Mouse (Mus musculus): ENCODE data around the gene Zfp958. TPM values are rescaled to one million over a fixed set of nuclear protein-coding genes. Genes with fewer than 3 reads are reported as not detected.
A peak's percentile ranks its signal among the peaks of the same experiment; 100 is the strongest.
"Not testable (repeated sequence)": the region's sequence is repeated elsewhere in the genome, so short reads cannot be mapped to it uniquely, and the experiment has no call there.

Gene Zfp958
- 12.7 and 14.6 TPM in 2 replicates for polyA plus RNA-seq (2015; fragmentation: Nextera tagmentation; extraction: Ambion mirVana)

DNA sequence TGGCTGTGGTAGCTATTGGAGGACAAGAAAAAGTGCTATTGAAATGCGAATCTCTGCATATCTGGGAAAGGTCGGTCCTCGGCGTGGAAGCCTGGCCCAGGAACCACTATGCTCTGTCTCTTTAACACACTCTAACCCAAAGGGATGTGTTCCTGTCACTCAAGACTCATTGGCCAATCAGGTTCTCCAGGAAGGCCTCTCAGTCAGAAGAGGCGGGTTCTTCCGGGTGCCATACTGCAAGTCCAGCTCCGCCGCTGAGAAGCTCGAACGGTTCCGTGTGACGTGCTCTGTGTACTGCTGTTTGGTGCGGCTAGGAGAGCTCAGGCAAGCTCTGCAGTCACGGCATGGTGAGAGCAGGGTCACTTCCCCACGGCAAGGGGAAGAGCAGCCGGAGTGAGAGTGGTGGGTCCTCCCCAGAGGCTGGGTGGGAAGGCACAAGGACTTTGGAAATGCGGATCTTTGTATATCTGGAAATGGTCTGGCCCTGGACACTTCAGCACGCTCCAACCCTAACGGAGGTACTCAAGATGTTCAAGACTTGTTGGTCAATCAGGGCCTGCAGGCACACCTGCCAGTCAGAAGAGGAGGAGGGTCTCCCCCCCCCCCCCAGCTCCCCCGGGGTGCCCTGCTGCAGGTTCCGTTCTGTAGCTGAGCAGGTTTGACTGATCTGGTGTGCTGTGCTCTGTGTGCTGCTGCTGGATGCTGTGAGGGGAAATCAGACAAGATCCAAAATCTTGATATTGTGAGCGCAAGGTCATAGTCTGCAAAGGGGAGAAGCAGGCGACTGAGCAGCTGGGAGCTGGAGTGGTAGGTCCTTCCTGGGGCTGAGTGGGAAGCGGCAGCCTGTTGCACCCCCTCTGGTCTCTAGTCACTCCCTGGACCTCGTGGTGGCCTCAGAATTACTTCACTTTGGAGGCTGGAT lies at the start of gene Zfp958:
TSS of gene Zfp958 (plus strand) at position 236 of the 922 bp plus-strand sequence.
- Histone ChIP-seq H3K9ac (peak within 1 kb of the TSS; percentile 82), H3K36me3 (no peaks in the 10 kb centered on the region), H3K4me1 (peaks cover 14% of the 10 kb centered on the region), H3K4me2 (peak within 1 kb of the TSS; percentile 81), H3K4me3 (peak within 1 kb of the TSS; percentile 79), H3K27ac (peak within 1 kb of the TSS; percentile 88), H3K9me3 (no peaks in the 10 kb centered on the region), H3K27me3 (no peaks in the 10 kb centered on the region)
- peak; percentile 99 for ATAC-seq (ENCODE audit: borderline replicate concordance, extremely low read depth, low FRiP score, low TSS enrichment)
- 1% methylated on average over 25 of the region's 25 CpGs for WGBS

- H3K4me2 ChIP-seq = no peak overlapping the region
These were observed 31.0 kb upstream of the Zfp958 start for GRCm38 (mm10) chr8:4581986-4582385.

DNA sequence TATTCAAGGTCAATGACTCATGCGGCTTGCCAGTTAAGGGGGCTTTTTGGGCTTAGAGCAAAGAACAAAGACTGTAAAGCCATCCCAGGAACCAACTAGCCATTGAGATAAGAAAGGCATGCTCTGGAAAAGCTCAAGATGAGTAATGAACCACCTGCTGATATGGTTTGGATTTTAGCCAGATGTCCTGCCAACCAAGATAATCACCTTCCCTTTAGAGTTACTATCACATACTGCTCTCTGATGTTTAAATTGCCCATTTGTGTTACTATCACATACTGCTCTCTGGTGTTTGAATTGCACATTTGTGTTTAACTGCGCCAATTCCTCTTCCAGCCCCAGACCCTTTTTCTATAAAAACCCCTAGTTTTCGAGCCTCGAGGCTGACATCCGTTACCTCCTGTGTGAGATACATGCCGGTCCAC lies 30.2 kb upstream of the Zfp958 start:
- Histone ChIP-seq H3K4me2 (no peak overlapping the region), H3K4me3 (no peak overlapping the region), H3K9ac (no peak overlapping the region), H3K27ac (no peak overlapping the region), H3K36me3 (no peaks in the 10 kb centered on the region), H3K4me1 (no peaks in the 10 kb centered on the region), H3K9me3 (no peaks in the 10 kb centered on the region), H3K27me3 (no peaks in the 10 kb centered on the region)
- 63% methylated on average over 6 of the region's 6 CpGs for WGBS
- no peak for ATAC-seq (ENCODE audit: borderline replicate concordance, extremely low read depth, low FRiP score, low TSS enrichment)

More at GRCm38 (mm10) chr8:4581986-4582385, 31.0 kb upstream of the Zfp958 start:
- no peak overlapping the region for H3K27ac ChIP-seq
- H3K9ac ChIP-seq = no peak overlapping the region
- no peak overlapping the region for H3K4me3 ChIP-seq
- H3K9me3 ChIP-seq = no peaks in the 10 kb centered on the region
- no peaks in the 10 kb centered on the region for H3K27me3 ChIP-seq
- H3K36me3 ChIP-seq = no peaks in the 10 kb centered on the region
- WGBS = 58% methylated on average over 3 of the region's 3 CpGs
- no peaks in the 10 kb centered on the region for H3K4me1 ChIP-seq
- no peak for ATAC-seq (ENCODE audit: borderline replicate concordance, extremely low read depth, low FRiP score, low TSS enrichment)

DNA sequence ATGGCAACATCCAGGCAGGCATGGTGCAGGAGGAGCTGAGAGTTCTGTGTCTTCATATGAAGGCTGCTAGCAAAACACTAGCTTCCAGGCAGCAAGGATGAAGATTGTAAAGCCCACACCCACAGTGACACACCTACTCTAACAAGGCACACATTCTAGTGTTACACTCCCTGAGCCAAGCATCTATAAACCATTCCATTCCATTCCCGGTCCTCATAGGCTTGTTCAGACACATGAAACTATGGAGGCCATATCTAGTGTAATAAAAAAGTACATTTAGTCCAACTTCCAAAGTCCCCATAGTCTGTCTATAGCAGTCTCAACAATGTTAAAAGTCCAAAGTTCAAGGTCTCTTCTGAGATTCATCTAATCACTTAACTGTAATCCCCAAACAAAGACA lies 28.3 kb upstream of the Zfp958 start:
- no peak overlapping the region for H3K4me2 ChIP-seq
- ATAC-seq (ENCODE audit: borderline replicate concordance, extremely low read depth, low FRiP score, low TSS enrichment) = no peak
- H3K9me3 ChIP-seq = no peaks in the 10 kb centered on the region
- H3K4me1 ChIP-seq = no peaks in the 10 kb centered on the region
- no peak overlapping the region for H3K4me3 ChIP-seq
- H3K9ac ChIP-seq = no peak overlapping the region
- WGBS = 73% methylated on average over 1 of the region's 1 CpGs
- no peaks in the 10 kb centered on the region for H3K27me3 ChIP-seq
- H3K36me3 ChIP-seq = no peaks in the 10 kb centered on the region
- no peak overlapping the region for H3K27ac ChIP-seq

- no peak overlapping the region for H3K9ac ChIP-seq
- no peak overlapping the region for H3K27ac ChIP-seq
- no peaks in the 10 kb centered on the region for H3K4me1 ChIP-seq
- no peak for ATAC-seq (ENCODE audit: borderline replicate concordance, extremely low read depth, low FRiP score, low TSS enrichment)
- H3K4me3 ChIP-seq = no peak overlapping the region
- 39% methylated on average over 4 of the region's 4 CpGs for whole genome bisulfite sequencing
- H3K4me2 ChIP-seq = no peak overlapping the region
- H3K9me3 ChIP-seq = no peaks in the 10 kb centered on the region
- no peaks in the 10 kb centered on the region for H3K36me3 ChIP-seq
- no peaks in the 10 kb centered on the region for H3K27me3 ChIP-seq
These were observed 26.6 kb upstream of the Zfp958 start for GRCm38 (mm10) chr8:4586356-4586755.

GRCm38 (mm10) chr8:4588165-4589000 lies 24.6 kb upstream of the Zfp958 start:
- no peak overlapping the region for H3K9ac ChIP-seq
- 37% methylated on average over 9 of the region's 9 CpGs for WGBS
- ATAC-seq (ENCODE audit: borderline replicate concordance, extremely low read depth, low FRiP score, low TSS enrichment) = no peak

GRCm38 (mm10) chr8:4608896-4609295 lies 4.1 kb upstream of the Zfp958 start:
- H3K36me3 ChIP-seq = no peaks in the 10 kb centered on the region
- WGBS = 69% methylated on average over 7 of the region's 7 CpGs
- H3K4me3 ChIP-seq = no peak overlapping the region
- H3K4me1 ChIP-seq = peaks cover 4% of the 10 kb centered on the region; the same call in 1 of the 2 replicates
- no peak for ATAC-seq (ENCODE audit: borderline replicate concordance, extremely low read depth, low FRiP score, low TSS enrichment)
- H3K4me2 ChIP-seq = no peak overlapping the region
- no peaks in the 10 kb centered on the region for H3K27me3 ChIP-seq
- no peak overlapping the region for H3K27ac ChIP-seq
- no peak overlapping the region for H3K9ac ChIP-seq
- H3K9me3 ChIP-seq = no peaks in the 10 kb centered on the region

More at GRCm38 (mm10) chr8:4588165-4589000, 24.6 kb upstream of the Zfp958 start:
- Histone ChIP-seq H3K4me1 (no peaks in the 10 kb centered on the region), H3K9me3 (no peaks in the 10 kb centered on the region), H3K4me2 (no peak overlapping the region), H3K27ac (no peak overlapping the region), H3K36me3 (no peaks in the 10 kb centered on the region), H3K27me3 (no peaks in the 10 kb centered on the region), H3K4me3 (no peak overlapping the region)

DNA sequence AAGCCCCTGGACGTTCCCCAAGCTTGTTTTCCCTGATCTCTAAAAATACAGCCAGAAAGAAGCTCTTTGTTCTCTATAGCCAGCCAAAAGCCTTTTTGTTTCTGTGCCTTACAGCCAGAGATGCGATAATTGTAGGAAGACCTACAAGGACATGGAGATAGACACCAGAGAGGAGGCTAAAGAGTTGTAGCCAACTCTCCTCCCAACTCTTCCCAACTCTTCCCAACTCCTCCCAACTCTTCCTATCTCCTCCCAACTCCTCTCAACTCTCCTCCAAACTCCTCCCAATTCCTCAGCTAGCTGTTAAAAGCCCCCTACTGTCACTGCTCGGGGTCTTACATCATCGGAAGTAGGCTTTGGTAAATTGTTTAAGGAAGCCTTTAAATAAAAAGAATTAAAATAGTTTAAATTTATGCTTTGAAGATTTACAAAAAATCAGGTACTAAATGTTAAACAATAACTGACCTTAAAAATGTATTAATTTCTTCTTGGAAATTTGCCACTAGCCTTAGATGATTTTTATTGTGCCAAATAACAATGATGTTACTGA lies 1.3 kb upstream of the Zfp958 start:
- WGBS = 77% methylated on average over 4 of the region's 4 CpGs
- H3K9me3 ChIP-seq; H3K27ac ChIP-seq; H3K4me2 ChIP-seq; H3K9ac ChIP-seq; H3K4me3 ChIP-seq; H3K27me3 ChIP-seq; ATAC-seq (ENCODE audit: borderline replicate concordance, extremely low read depth, low FRiP score, low TSS enrichment); H3K36me3 ChIP-seq: not testable (repeated sequence)
- H3K4me1 ChIP-seq = peaks cover 14% of the 10 kb centered on the region

GRCm38 (mm10) chr8:4627349-4627748 lies 14.4 kb downstream of the Zfp958 start:
- H3K9me3 ChIP-seq = peaks cover 23% of the 10 kb centered on the region
- H3K36me3 ChIP-seq = peaks cover 69% of the 10 kb centered on the region

DNA sequence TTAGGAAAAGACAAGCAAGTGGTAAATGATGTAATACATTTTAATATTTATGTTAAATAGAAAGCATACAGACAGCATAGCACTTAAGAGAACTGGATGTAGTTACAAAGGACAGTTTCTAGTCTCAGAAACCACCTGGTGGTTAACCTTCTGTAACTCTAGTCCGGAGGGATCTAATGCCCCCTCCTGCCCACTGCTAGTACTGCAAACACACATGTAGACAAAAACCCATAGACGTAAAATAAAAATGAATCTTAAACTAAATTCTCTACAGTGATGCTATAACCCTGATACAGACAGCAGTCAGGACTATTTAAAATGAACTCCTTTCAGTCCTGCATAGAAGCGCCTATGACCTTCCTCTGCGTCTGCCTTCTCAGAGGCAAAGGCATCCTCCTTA lies 24.1 kb downstream of the Zfp958 start:
- 87% methylated on average over 4 of the region's 4 CpGs for WGBS
- Histone ChIP-seq H3K36me3 (peaks cover 4% of the 10 kb centered on the region; the same call in 1 of the 2 replicates), H3K4me3 (no peak overlapping the region), H3K9ac (no peak overlapping the region), H3K27ac (no peak overlapping the region), H3K27me3 (no peaks in the 10 kb centered on the region), H3K4me2 (no peak overlapping the region), H3K9me3 (no peaks in the 10 kb centered on the region), H3K4me1 (no peaks in the 10 kb centered on the region)
- no peak for ATAC-seq (ENCODE audit: borderline replicate concordance, extremely low read depth, low FRiP score, low TSS enrichment)

More at GRCm38 (mm10) chr8:4627349-4627748, 14.4 kb downstream of the Zfp958 start:
- WGBS = 94% methylated on average over 1 of the region's 1 CpGs
- no peak overlapping the region for H3K4me3 ChIP-seq
- no peak overlapping the region for H3K9ac ChIP-seq
- H3K27ac ChIP-seq = no peak overlapping the region
- no peak overlapping the region for H3K4me2 ChIP-seq
- ATAC-seq (ENCODE audit: borderline replicate concordance, extremely low read depth, low FRiP score, low TSS enrichment) = no peak
- H3K27me3 ChIP-seq = no peaks in the 10 kb centered on the region
- H3K4me1 ChIP-seq = no peaks in the 10 kb centered on the region

DNA sequence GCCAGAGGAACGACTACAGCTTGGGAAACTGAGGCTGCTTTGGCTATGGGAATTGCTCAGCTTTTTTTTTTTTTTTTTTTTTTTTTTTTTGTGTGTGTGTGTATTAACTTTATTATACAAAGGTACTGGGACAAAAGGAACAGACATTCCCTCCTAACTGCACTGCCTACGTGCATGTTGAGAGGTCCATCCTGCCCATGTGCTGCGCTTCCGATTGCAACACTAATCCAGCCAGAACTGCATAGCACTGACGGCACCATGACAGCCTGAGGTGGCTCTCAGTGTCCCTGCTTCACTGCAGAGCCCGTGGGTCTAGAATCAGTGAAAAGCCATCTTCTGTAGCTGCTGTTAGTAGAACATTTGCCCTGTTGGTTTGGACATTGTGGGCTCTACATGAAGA lies 30.0 kb downstream of the Zfp958 start:
- not testable (repeated sequence) for H3K9me3 ChIP-seq; H3K4me3 ChIP-seq; H3K36me3 ChIP-seq; H3K4me2 ChIP-seq; H3K4me1 ChIP-seq; ATAC-seq (ENCODE audit: borderline replicate concordance, extremely low read depth, low FRiP score, low TSS enrichment); H3K27ac ChIP-seq; H3K9ac ChIP-seq; H3K27me3 ChIP-seq
- 80% methylated on average over 6 of the region's 6 CpGs for WGBS

All from lung, embryonic 15.5 days (tissue).